Mouse (Mus musculus): ENCODE results near the gene Mtif3.

Gene Mtif3

DNA sequence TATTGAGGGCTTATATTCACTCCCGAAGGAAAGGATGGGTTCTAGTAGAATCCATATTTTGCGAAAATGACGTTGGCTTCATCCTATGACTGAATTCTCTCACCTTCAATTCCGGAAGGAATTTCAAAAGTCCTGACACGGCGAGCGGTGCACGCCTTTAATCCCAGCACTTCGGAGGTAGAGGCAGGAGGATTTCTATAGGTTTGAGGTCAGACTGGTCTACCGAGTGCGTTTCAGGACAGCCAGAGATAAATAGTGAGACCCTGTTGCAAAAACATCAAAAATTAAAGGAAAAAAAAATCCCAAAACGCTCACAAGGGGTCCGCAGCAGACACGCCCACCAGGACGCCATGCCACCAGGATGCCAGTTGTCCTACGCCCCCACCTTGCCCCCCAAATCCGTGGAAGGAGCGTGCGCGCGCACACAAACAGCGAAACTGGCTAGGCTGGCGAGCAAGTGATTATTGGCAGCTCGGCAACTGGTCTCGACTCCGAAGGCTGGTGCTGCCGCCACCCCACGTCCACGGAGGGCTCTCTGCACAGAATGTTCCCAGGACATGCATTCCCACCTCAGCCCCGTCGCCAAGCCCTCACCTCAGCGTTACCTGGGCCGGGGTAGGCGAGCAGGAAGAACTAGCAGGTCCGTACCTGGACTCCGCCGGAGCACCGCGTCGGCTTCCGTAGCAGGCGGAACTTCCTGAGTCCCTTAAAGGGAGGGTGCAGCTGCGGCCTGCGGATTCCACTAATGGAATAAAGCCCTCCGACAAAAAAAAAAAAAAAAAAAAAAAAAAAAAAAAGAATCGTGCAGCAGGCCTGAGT, at the start of gene Mtif3:
TSS of gene Mtif3 (minus strand) at position 683 of the 819 bp plus-strand sequence.
- DNase-seq (ENCODE audit: low spot score in 2 of 2), result peak; percentile 79 to 80

DNA sequence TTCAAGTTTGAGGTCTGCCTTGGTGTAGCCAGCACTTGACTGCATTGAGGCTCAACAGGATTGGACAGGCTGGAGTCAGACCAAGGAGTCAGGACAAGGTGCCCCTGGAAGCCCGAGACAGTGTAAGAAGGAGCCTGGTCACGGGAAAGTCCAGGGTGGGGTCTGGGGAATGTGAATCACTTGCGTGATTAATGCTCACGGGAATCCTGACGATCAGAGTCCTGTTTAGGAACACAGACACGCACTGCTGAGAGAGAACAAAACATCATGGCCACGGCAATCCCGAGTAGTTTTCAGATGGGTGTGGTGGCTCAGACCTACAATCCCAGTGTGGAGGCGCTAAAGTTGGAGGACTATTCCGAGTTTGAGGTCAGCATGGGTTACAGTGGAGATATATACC, 47.7 kb upstream of the Mtif3 start:
- DNase-seq (ENCODE audit: low spot score in 2 of 2), result no peak

DNA sequence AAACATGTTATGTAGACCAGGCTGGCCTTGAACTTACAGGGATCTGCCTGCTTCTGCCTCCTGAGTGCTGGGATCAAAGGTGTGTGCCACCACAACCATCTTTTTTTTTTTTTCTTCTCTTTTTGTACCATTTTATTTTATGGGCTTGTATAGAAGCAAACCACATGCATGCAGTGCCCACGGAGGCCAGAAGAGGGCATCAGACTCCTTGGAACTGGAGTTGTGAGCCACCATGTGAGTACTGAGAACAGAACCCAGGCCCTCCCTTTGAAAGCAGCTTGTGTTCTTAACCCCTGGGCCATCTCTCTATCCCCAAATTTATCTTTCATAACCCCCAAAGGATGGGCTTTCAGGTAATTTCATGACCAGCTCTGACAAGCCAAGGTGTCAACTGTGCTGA, 39.7 kb upstream of the Mtif3 start:
- no peak for DNase-seq (ENCODE audit: low spot score in 2 of 2)

DNA sequence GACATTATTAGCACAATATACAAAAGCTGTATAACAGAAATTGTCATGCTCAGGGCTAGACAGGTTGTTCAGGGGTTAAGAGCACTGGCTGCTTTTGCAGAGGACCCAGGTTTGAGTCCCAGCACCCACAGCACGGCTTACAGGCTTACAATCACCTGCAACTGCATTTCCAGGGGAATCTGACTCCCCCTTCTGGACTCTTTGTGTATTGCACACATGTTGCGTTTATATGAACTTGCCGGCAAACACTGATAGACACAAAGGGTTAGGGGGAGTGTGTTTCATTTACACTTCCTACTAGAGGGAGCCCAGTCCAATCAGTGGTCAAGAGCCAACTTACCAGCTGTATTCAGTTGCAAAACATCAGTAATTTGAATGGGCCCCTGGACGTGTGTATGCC, 37.7 kb upstream of the Mtif3 start:
- no peak for DNase-seq (ENCODE audit: low spot score in 2 of 2)

DNA sequence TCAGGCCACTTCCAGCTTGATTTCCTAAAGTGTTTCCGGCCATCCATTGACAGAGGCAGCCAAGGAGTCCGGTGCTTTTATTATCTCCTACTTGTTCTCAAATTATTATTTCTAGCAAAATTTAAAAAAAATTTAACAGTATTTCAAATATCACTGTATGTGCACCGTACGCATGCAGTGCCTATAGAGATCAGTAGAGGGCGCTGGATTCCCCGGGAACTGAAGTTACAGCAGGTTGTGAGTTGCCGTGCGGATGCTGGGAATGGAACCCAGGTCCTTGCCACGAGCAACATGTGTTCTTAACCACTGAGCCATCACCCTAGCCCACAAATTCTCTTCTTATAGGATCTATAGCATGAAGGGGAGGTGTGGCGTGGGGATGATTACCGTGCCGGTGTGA, 35.2 kb upstream of the Mtif3 start:
- DNase-seq (ENCODE audit: low spot score in 2 of 2), result no peak

DNA sequence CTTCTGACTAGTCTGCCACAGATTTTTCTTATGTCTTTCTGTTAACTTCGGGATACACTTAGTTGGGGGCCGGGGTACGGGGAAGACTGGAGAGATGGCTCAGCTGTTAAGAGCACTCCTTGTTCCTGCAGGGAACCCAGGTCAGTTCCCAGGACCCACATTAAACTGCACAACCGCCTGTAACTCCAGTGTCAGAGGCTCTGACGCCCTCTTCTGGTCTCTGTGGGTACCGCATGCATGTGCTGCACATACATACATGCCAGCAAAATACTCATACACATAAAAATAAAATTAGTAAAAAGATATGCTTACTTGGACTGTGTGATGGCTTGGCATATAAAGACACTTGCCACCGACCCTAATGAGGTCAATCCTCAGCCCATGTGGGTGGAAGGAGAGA, 33.2 kb upstream of the Mtif3 start:
- no peak for DNase-seq (ENCODE audit: low spot score in 2 of 2)

DNA sequence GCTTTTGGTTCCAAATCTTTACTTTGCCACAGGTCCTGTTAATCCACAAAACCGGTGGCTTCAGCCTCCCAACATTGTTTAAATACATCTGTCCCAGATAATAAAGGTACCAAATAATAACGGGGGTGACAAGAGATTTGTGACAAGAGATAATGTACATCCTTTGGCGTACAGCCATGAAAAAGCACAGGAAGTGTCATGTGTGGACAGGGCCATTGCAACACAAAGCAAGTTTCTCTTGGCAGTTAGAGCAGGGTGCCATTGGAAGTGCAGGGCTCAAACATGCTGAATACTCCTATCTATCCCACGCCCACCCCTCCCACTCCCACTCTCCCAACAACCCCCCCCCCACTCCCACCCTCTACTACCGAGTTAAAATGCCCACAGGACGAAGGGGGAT, 31.4 kb upstream of the Mtif3 start:
- DNase-seq (ENCODE audit: low spot score in 2 of 2), result no peak

DNA sequence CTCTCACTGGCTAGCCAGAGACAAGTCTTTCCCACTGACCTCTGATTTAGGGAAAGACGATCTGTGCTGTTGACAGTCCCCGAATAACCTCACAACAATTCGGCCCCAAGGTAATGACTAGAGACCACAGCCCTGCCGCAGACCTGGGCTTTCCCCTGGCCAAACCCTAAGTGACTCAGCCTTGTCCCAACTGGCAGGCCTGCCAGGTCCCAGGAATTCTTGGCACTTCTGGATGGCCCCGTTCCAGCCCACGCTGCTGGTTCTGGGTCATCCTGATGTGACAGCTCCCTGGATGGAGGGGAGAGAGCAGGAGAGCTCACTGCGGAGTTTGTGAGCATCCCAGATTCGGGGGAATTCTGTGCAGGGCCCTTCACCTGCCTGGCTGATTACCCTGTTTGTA, 29.9 kb upstream of the Mtif3 start:
- no peak for DNase-seq (ENCODE audit: low spot score in 2 of 2)

DNA sequence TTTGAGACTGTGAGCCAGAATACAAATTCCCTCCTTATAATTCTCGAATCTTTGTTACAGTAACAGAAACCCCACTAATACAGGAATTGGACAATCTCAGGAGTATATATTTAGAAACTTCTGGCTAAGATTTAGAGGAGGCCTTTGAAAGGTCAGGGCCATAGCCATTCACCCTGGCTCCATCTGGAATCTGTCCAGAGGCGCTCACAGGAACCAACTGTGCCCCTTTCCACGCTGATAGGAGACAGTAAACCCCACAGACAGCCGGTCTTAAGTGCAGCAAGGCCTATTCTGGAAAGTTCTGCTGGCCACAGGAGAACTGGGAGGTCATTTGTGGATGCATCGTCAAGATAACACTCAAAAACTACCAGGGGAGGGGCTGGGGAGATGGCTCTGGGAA, 25.5 kb upstream of the Mtif3 start:
- DNase-seq (ENCODE audit: low spot score in 2 of 2), result no peak

DNA sequence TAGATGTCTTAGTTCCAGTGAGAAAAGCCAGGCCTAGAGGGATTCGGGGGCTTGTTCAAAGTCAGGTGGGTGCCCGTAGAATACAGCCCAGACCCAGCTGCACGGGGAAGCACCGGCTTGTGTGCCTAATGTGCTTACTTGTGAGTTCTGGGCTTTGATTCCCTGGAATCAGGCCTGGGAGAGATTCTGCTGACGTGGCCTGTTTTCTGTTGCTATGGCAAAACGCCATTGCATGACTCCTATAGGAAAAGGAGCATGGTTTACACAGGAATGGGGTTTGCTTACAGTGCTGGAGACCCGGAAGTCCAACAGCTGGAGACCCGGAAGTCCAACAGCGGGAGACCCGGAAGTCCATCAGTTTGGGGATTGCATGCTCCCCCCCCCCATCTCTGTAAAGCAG, 24.0 kb upstream of the Mtif3 start:
- DNase-seq (ENCODE audit: low spot score in 2 of 2), result no peak

DNA sequence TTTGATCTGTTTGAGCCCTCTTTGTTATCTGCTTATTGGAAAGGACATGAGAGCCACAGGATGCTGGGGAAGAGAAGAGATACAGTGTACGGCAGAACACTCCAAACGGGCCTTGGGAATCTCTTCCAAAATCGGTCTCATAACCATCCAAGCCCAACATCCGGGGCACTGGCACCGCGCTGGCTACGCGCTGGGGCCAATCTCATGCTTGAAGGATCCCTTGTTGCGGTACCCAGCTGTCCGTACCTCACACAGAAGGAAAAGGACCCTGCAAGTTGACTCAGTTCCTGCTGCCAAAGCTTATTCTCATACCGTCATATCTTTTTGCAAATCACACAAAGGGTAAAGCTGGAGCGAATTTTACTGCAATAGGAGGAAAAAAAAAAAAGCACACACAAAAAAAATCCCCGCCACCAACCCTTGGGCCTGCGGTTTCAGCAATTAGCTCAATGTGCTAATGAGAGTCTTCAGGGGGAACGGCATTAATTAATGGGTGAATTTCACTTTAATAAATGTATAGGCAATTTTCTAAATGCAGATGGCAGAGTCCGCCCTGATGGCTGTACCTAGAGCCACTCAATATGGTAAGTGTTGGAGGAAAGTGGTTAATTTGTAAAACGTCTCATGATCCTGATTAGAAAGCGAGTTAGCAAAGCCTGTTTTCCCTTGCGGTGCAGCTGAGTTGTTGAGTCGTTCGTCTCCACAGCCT, 22.3 kb upstream of the Mtif3 start:
- no peak for DNase-seq (ENCODE audit: low spot score in 2 of 2)

DNA sequence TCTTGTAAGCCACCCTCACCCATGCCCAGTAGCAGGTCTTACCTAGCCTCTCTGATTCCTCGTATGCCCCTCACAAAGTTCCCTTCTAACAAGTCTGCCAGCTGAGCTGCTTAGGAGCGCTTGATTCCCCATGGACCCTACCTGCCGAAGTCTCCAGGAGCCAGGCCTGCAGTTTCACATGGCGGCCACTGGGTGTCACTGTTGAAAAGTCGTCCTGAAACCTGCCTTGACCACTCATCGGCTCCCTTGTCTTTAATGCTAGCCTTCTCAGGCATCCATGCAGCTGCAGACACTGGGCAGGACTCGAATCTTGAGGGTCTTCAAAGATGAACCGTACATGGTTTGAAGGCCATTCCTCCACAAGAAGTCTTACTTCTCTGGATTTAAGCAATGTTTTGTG, 19.6 kb upstream of the Mtif3 start:
- no peak for DNase-seq (ENCODE audit: low spot score in 2 of 2)

DNA sequence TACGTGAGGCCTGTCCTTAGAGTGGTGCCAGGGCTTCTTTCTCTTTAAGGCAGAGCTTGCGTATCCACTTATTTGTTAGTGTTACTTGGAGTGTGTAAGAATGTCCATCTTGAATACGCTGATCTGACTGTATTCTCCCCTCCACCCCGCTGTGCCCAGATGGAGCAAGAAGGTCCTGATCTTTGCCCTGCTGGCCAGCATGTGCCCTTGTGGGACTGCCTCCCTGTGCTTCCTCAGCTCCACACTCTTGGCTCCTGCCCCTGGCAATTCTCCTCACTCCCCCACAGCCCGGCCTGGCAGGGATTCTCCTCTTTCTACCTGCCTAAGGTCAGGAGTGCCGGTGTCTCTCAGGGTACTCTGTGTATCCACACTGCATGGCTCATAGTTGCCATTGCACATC, 17.8 kb upstream of the Mtif3 start:
- DNase-seq (ENCODE audit: low spot score in 2 of 2), result no peak

DNA sequence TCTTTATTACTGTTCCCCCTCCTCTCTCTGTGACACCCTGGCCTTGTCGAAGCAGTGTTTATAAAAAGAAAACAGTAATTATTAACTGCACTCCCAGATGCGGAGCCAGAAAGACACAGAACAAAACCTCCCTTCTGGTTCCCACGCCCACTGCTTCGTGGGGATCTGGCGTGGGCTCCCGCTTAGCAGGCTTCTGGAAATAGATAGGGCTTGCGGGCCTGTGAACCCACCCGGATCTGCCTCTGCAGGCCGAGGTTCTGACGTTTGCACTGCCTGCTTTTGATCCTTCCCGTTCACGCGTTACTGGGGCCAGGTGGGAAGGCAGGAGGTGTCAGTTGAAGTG, 11.2 kb upstream of the Mtif3 start:
- DNase-seq (ENCODE audit: low spot score in 2 of 2), result no peak

DNA sequence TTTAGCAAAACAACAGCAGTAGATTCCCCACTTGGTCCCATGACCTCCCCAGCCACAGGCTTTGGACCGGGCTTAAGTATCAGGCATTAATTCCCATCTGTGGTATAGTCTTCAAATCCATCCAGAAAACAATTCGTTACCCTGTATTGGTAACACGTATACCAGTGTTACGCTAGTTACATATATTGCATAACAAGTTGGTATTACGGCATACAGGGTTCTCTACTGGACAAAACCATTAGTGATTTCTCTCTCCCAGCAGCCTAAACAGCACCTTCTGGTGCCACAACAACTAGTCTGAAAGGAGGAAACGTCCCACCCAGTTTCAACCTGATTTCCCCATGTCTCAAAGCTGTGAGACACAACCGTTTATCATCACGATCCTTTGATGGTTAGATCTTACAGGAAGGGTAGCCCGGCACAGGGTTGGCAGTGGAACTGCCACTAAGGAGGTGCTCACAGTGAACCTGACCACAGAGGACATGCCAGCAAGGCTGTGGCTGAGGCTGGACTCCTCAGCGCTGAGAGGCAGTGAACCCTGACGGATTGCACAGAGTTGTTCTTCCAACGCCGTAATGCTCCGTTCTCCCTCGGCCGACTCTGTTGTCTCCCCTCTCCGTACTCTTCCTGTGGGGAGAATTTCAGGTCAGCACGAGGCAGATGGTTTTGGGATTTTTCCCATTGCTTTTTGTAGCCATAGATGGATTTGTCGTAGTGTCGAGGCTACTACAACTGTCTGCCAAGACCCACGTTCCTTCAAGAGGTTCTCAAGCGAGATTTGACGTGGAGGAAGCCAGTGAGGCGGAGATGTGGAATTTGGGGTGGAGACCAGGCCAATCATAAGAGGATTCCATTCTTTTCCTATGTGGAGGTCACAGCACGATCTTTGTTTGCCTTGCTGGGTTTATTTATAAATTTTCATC, 10.5 kb upstream of the Mtif3 start:
- no peak for DNase-seq (ENCODE audit: low spot score in 2 of 2)

DNA sequence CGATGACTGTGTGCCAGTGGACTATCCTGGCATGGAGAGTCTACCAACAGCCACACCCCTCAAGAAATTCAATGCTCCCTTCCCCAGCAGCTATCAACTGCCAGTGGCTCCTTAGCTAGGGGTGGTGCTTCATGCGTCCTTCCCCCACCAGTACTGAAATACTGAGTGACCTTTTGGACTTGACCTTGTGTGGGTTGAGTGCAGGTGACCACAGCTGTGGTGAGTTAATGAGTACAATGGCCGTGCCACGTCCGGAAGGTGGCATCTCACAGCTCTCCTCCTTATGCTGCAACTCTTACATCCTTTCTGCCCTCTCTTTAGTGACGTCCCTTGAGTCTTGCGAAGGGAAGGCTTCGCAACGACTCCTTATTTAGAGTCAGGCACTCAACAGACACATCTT, 9.8 kb upstream of the Mtif3 start:
- no peak for DNase-seq (ENCODE audit: low spot score in 2 of 2)

DNA sequence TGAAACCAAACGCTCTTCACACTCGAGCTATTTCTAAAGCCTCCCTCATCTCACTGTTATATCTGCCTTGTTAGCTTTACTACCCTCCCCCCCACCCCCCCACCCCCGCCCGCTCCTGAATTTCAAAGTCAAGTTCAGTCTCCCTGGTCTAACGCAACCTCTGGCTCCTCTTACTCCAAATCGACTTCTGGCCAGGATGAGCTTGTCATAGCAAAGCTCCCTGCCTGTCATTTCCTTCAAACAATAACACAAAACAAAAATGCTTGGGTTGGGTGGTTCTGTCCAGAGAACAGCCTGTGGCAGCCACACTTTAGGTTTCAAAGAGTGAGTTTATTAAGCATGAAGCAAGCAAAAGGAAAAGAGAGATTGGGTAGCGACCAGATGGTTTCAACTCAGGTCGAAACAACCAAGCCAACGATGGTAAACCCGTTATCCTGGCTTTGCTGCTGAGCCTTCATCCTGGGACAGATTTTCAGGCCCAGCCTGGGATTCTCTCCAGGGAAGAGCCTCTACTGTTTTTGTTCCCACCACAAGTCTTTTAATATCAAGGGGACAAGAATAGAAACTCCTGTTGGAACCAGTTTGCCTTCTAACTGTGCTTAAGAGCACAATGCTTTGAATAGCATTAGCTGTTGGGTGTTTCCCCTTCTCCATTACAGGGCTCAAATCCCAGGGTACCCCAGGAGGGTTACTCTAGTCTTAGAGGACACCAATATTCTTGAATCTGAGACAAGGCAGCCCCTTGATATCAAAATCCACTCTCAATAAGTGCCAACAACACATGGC, 8.4 kb upstream of the Mtif3 start:
- DNase-seq (ENCODE audit: low spot score in 2 of 2), result no peak

DNA sequence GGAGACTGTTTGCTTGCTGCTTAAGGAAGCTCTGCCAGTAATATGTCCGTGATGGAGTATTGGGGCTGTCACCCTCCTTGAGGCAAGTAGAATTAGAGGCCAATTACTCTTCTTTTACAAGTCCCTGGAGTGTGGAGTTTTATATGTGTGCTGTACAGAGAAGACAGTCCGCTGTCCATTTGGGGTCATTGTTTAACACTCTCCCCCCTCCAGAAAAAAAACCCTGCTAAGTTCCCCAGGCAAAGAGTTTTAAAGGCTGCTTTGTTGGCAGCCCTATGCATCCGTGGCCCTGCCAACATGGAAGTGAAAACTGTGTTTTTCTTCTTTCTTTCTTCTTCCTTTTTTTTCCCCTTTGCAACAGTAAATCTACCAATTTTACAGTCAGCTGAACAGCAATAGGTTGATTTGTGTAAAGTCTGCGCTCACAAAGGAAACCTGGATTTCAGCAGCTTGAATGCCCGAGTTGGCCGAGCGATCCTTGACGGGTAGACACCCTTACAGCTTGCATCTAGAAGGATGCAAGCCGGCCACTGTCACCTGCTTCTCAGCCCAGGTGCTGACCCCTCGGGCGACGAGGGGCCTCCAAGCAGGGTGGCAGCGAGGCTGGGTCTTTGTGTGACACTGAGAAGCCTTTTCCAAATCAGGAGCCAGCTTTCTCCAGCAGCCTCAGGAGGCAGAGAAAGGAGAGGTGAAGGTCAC, 5.2 kb upstream of the Mtif3 start:
- DNase-seq (ENCODE audit: low spot score in 2 of 2), result no peak

DNA sequence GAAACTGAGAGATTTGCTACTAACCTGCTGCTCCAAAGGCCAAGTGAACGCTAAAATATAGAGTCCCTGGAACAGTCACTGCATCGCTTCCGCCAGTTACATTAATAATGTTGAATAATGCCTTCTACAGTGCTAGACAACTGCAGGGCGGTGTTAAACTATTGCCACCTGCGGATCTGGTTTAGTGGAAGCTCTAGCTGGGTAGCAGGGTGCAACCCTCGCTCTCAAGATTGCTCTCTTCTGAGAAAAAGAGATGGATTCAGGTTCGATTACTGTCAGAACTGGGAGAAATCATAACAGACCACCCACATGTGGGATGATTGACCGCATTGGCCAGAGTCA, 308 bp upstream of the Mtif3 start:
- no peak for DNase-seq (ENCODE audit: low spot score in 2 of 2)

DNA sequence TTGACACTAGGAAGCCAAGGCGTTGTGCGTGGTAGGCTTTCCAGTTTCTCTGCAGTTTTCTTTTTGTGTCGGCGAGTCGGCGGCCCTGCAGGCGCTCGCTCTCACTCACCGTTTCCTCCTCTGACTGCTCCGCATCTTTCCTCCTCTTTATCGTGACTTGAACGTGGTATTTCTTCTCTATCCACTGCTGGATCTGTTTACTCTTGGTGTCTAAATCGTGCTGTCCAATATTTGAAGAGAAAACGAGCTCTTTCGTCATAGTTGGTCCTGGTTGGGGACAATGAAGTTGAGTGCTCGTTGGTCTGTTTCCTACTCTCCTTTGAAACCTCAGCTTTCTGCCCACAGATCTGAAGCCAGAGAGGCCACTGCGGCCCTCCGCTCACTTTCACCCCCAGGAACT, 6.9 kb downstream of the Mtif3 start:
- DNase-seq (ENCODE audit: low spot score in 2 of 2), result no peak

DNA sequence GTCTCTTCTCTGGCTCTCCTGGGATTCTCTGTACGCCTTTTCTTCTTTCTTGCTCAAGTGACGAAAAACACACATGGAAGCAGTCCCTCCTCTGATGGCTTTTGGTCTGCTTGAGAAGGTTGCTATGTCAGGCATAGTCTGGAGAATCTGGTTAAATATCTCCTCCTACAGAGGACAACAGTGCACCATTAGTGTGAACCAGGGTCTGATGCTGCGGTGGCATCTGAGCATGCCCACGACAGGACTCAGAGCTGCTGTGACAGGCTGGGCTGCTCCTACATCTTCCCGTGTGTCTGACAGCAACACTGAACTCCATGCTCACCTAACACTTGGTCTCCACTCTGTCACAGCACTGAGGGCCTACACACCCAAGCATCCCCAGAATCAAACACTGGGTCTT, 7.9 kb downstream of the Mtif3 start:
- DNase-seq (ENCODE audit: low spot score in 2 of 2), result no peak

All from right cerebral cortex, postnatal 36 days (tissue).